Comparison of ENCODE assay signal across 9 mouse cellular contexts in the genomic region with DNA sequence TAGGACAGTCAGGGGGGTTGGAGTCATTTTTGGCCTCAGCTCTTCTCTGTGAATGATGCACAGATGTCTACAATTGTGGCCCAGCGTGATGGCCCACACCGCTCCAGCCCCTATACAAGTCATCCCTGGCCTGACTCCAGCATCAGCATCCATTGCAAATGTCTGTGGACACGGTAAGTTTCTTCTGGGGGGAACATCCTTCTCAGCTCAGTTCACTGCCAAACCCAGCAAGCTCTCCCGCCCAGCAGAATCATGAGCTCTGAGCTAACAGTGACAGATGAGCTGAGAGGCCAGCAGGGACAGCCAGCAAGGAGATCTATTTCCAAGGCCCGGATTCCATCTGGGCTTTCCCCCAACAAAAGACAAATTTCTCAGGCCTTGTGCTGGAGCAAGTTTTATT.
A peak's percentile ranks its signal among the peaks of the same experiment; 100 is the strongest.
DNase-seq lines count a peak whose midpoint lies in the region; ATAC-seq lines count a peak whose summit lies in the region.
"Had no signal": no experiment of that assay in that cellular context is flagged by ENCODE, and none has a peak within 500 bp of the region (broad histone marks: within the 10 kb centered on the region; RNA-seq: fewer than 3 reads in every experiment).

No protein-coding gene starts in this region.

- H3K4me3 ChIP-seq in embryonic facial prominence, embryonic 12.5 days = no peak overlapping the region
- H3K4me3 ChIP-seq in embryonic facial prominence, embryonic 10.5 days = no peak overlapping the region
- H3K4me3 ChIP-seq in limb, embryonic 13.5 days = no peak overlapping the region
- no peak overlapping the region for H3K4me3 ChIP-seq in limb, embryonic 10.5 days

- H3K9ac ChIP-seq in embryonic facial prominence, embryonic 12.5 days = no peak overlapping the region
- H3K9ac ChIP-seq in limb, embryonic 13.5 days = no peak overlapping the region

- ATAC-seq in embryonic facial prominence, embryonic 12.5 days (ENCODE audit: insufficient number of reproducible peaks, insufficient read depth, low FRiP score, low TSS enrichment) = no peak
- ATAC-seq in limb, embryonic 13.5 days (ENCODE audit: low FRiP score, low read depth) = peak; percentile 33
- no peak for ATAC-seq in granulocyte monocyte progenitor cell, adult 5-6 weeks (replicated peaks; ENCODE audit: poor library complexity, severe bottlenecking)

- peaks cover 19% of the 10 kb centered on the region for H3K4me1 ChIP-seq in embryonic facial prominence, embryonic 12.5 days
- H3K4me1 ChIP-seq in embryonic facial prominence, embryonic 10.5 days = peaks cover 41% of the 10 kb centered on the region
- peaks cover 64% of the 10 kb centered on the region for H3K4me1 ChIP-seq in limb, embryonic 13.5 days
- peaks cover 49% of the 10 kb centered on the region for H3K4me1 ChIP-seq in limb, embryonic 10.5 days

- H3K36me3 ChIP-seq in embryonic facial prominence, embryonic 12.5 days = no peaks in the 10 kb centered on the region
- H3K36me3 ChIP-seq in embryonic facial prominence, embryonic 10.5 days (replicated peaks) = no peaks in the 10 kb centered on the region
- no peaks in the 10 kb centered on the region for H3K36me3 ChIP-seq in limb, embryonic 13.5 days
- no peaks in the 10 kb centered on the region for H3K36me3 ChIP-seq in limb, embryonic 10.5 days

- peak overlapping the region; percentile 24 for H3K27ac ChIP-seq in embryonic facial prominence, embryonic 12.5 days
- no peak overlapping the region for H3K27ac ChIP-seq in embryonic facial prominence, embryonic 10.5 days (replicated peaks)
- H3K27ac ChIP-seq in limb, embryonic 13.5 days = no peak overlapping the region; the same call in 1 of the 2 replicates
- H3K27ac ChIP-seq in limb, embryonic 10.5 days = no peak overlapping the region

- 64% methylated on average over 5 of the region's 5 CpGs for WGBS in embryonic facial prominence, embryonic 12.5 days
- WGBS in embryonic facial prominence, embryonic 10.5 days = 78% methylated on average over 5 of the region's 5 CpGs
- WGBS in limb, embryonic 13.5 days = 59% methylated on average over 5 of the region's 5 CpGs
- WGBS in limb, embryonic 10.5 days = 70% methylated on average over 5 of the region's 5 CpGs

- H3K4me2 ChIP-seq in embryonic facial prominence, embryonic 12.5 days (replicated peaks) = no peak overlapping the region
- H3K4me2 ChIP-seq in limb, embryonic 13.5 days (replicated peaks) = no peak overlapping the region

- H3K27me3 ChIP-seq in embryonic facial prominence, embryonic 12.5 days = 0 out of 2 replicates have a peak, but pooled peaks cover 2% of the 10 kb centered on the region
- peaks cover 81% of the 10 kb centered on the region for H3K27me3 ChIP-seq in embryonic facial prominence, embryonic 10.5 days (replicated peaks; ENCODE audit: low read depth, poor library complexity, severe bottlenecking)
- H3K27me3 ChIP-seq in limb, embryonic 13.5 days = peaks cover 11% of the 10 kb centered on the region
- peaks cover 68% of the 10 kb centered on the region for H3K27me3 ChIP-seq in limb, embryonic 10.5 days (ENCODE audit: low read depth, poor library complexity, severe bottlenecking)

- H3K9me3 ChIP-seq in embryonic facial prominence, embryonic 12.5 days = no peaks in the 10 kb centered on the region
- no peaks in the 10 kb centered on the region for H3K9me3 ChIP-seq in embryonic facial prominence, embryonic 10.5 days
- no peaks in the 10 kb centered on the region for H3K9me3 ChIP-seq in limb, embryonic 13.5 days
- H3K9me3 ChIP-seq in limb, embryonic 10.5 days (replicated peaks) = no peaks in the 10 kb centered on the region

- no peak for DNase-seq in embryonic facial prominence, embryonic 10.5 days (ENCODE audit: low spot score)
- no peak for DNase-seq in limb, embryonic 10.5 days (ENCODE audit: low spot score)
- DNase-seq in gastrocnemius, adult 8-10 months (ENCODE audit: low spot score in 2 of 2) = peak; percentile 25 to 44
- DNase-seq in lung, postnatal 14 days = peak; percentile 63
- DNase-seq in thymus, postnatal 14 days = no peak
- DNase-seq: cerebellum, adult 9-10 months had no signal

Comparison
In these comparisons a context has a peak if more than half of its experiments do, and no peak if none do; other contexts are left out.
1. DNase-seq: peak in gastrocnemius, adult 8-10 months (2 of 2) and lung, postnatal 14 days (single experiment); none in embryonic facial prominence, embryonic 10.5 days (single experiment), limb, embryonic 10.5 days (single experiment) and thymus, postnatal 14 days (single experiment).